Mouse (Mus musculus): ENCODE data around the gene Tomm6. TPM values are rescaled to one million over a fixed set of nuclear protein-coding genes. Genes with fewer than 3 reads are reported as not detected.

The Tomm6 gene
- polyA plus RNA-seq, 1 experiment from 2014 or later = 324 TPM

GRCm38 (mm10) chr17:47698156-47698555 is 10.0 kb upstream of the Tomm6 start:
- TF ChIP-seq CTCF (IDR thresholded peaks at IDR 0.05) (no peak), EP300 (IDR thresholded peaks at IDR 0.05) (no peak)
- H3K36me3 ChIP-seq (ENCODE audit: insufficient read depth, low read length) = no peaks in the 10 kb centered on the region; the same call in 1 of the 2 replicates
- H3K27ac ChIP-seq (ENCODE audit: low read length) = no peak overlapping the region
- H3K4me1 ChIP-seq (ENCODE audit: insufficient read depth, low read depth, low read length) = no peaks in the 10 kb centered on the region
- 91% methylated on average over 10 of the region's 10 CpGs for WGBS
- no peaks in the 10 kb centered on the region for H3K9me3 ChIP-seq (ENCODE audit: low read length)
- H3K9ac ChIP-seq (replicated peaks; ENCODE audit: low read depth) = no peak overlapping the region
- ATAC-seq (no peak), DNase-seq (ENCODE audit: low spot score) (no peak)
- no peak overlapping the region for H3K4me2 ChIP-seq (replicated peaks; ENCODE audit: low read depth, low read length)
- no peak overlapping the region for H3K4me3 ChIP-seq (ENCODE audit: low read depth, low read length)
- no peaks in the 10 kb centered on the region for H3K27me3 ChIP-seq (replicated peaks; ENCODE audit: insufficient read depth, low read length)

DNA sequence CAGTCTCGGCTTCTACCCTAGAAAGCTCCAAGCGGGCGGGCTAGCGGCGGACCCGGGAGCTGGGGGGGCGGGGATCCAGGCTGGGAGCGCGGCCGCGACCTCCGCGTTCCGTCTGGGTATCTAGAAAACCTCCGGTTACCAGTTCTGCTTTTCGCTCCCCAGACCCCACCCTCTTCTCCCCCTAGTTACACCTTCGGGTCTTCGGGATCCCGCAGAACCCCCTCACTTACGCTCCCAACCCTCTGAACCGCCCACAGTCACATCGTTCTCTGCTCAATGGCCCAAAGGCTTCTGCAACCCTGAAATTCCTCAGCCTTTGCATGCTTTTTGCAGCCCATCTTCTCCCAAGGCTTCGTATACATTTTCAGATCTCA is 7.1 kb upstream of the Tomm6 start:
- no peaks in the 10 kb centered on the region for H3K9me3 ChIP-seq (ENCODE audit: low read length)
- no peaks in the 10 kb centered on the region for H3K27me3 ChIP-seq (replicated peaks; ENCODE audit: insufficient read depth, low read length)
- H3K4me2 ChIP-seq (replicated peaks; ENCODE audit: low read depth, low read length) = peak overlapping the region; percentile 93
- 0 out of 2 replicates have a peak overlapping the region, but pooled peaks have one; percentile 20 for H3K27ac ChIP-seq (ENCODE audit: low read length)
- WGBS = 0% methylated on average over 15 of the region's 23 CpGs
- H3K4me1 ChIP-seq (ENCODE audit: insufficient read depth, low read depth, low read length) = no peaks in the 10 kb centered on the region
- H3K36me3 ChIP-seq (ENCODE audit: insufficient read depth, low read length) = no peaks in the 10 kb centered on the region
- H3K4me3 ChIP-seq (ENCODE audit: low read depth, low read length) = peak overlapping the region; percentile 81
- peak overlapping the region; percentile 62 for H3K9ac ChIP-seq (replicated peaks; ENCODE audit: low read depth)
- TF ChIP-seq EP300 (IDR thresholded peaks at IDR 0.05) = no peak
- DNase-seq (ENCODE audit: low spot score) (no peak), ATAC-seq (no peak)

- Histone ChIP-seq H3K9me3 (ENCODE audit: low read length) (no peaks in the 10 kb centered on the region), H3K4me2 (replicated peaks; ENCODE audit: low read depth, low read length) (peak within 1 kb of the TSS; percentile 93), H3K27me3 (replicated peaks; ENCODE audit: insufficient read depth, low read length) (no peaks in the 10 kb centered on the region), H3K9ac (replicated peaks; ENCODE audit: low read depth) (peak within 1 kb of the TSS; percentile 62), H3K4me1 (ENCODE audit: insufficient read depth, low read depth, low read length) (no peaks in the 10 kb centered on the region), H3K36me3 (ENCODE audit: insufficient read depth, low read length) (no peaks in the 10 kb centered on the region), H3K27ac (ENCODE audit: low read length) (peak within 1 kb of the TSS; percentile 62; the same call in 1 of the 2 replicates), H3K4me3 (ENCODE audit: low read depth, low read length) (peak within 1 kb of the TSS; percentile 81)
- DNase-seq (ENCODE audit: low spot score) = peak; percentile 98
- WGBS = 1% methylated on average over 43 of the region's 82 CpGs
- peak; percentile 95 for ATAC-seq
- TF ChIP-seq CTCF (IDR thresholded peaks at IDR 0.05) (peak; percentile 87), EP300 (IDR thresholded peaks at IDR 0.05) (no peak)
Observed at GRCm38 (mm10) chr17:47694503-47695336, 6.5 kb upstream of the Tomm6 start, which contains the start of gene Prickle4. Gene Prickle4 (minus strand): TSS chr17:47694736.

DNA sequence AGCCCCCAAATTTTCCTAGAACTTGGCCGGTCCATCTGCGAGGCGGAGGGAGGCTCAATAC is 6.1 kb upstream of the Tomm6 start, which contains the start of gene Gm21981:
Gene Gm21981, minus strand, starts transcription at position 14 of the 61 bp plus-strand sequence.
- no peak for TF ChIP-seq EP300 (IDR thresholded peaks at IDR 0.05)
- no peak; the same call in 1 of the 2 replicates for TF ChIP-seq CTCF (IDR thresholded peaks at IDR 0.05)
- H3K27me3 ChIP-seq (replicated peaks; ENCODE audit: insufficient read depth, low read length) = no peaks in the 10 kb centered on the region
- peak within 1 kb of the TSS; percentile 62 for H3K9ac ChIP-seq (replicated peaks; ENCODE audit: low read depth)
- peak within 1 kb of the TSS; percentile 81 for H3K4me3 ChIP-seq (ENCODE audit: low read depth, low read length)
- ATAC-seq (no peak), DNase-seq (ENCODE audit: low spot score) (no peak)
- H3K9me3 ChIP-seq (ENCODE audit: low read length) = no peaks in the 10 kb centered on the region
- 0% methylated on average over 3 of the region's 3 CpGs for WGBS
- H3K36me3 ChIP-seq (ENCODE audit: insufficient read depth, low read length) = no peaks in the 10 kb centered on the region
- H3K27ac ChIP-seq (ENCODE audit: low read length) = peak within 1 kb of the TSS; percentile 62; the same call in 1 of the 2 replicates
- 0 out of 2 replicates have a peak, but pooled peaks cover under 1% of the 10 kb centered on the region for H3K4me1 ChIP-seq (ENCODE audit: insufficient read depth, low read depth, low read length)
- peak within 1 kb of the TSS; percentile 93 for H3K4me2 ChIP-seq (replicated peaks; ENCODE audit: low read depth, low read length)

DNA sequence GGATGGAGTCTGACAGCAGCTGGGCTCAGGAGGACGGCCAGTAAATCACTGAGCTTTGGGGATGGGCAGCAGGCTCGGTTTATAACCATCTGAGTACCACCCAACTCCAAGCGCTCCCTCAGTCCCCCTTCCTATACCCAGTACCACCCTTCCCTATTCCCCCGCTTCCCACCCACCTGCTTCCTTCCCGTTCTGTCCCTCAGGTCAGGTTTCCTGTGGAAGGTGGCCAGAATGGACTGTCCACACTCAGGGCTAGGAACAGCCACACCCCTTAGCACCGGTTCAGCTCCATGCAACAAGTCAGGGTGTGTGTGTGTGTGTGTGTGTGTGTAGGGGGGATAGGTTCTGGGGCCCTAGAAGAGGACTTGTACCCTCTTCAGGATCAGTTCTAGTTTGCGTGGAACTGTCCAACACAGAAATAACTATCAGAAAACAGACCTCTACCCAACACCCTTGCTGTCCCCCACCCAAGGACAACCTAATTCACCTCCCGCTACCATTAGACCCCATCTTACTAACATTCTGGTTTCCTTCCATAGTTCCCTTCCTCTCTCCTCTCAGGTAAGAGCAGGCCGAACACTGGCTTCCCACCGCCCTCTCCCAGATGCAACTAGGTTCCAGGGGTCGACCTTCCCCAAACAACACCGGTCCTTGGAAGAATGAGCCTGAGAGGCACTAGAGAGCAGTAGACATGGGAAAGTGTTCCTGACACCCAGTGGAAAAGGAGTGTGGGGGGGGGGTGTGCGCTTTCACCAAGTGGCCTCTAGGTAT is 5.7 kb upstream of the Tomm6 start:
- peak overlapping the region; percentile 81 for H3K4me3 ChIP-seq (ENCODE audit: low read depth, low read length)
- H3K27ac ChIP-seq (ENCODE audit: low read length) = no peak overlapping the region; the same call in 1 of the 2 replicates
- H3K9ac ChIP-seq (replicated peaks; ENCODE audit: low read depth) = peak overlapping the region; percentile 46; the same call in 1 of the 2 replicates
- H3K36me3 ChIP-seq (ENCODE audit: insufficient read depth, low read length) = no peaks in the 10 kb centered on the region
- no peak for TF ChIP-seq CTCF (IDR thresholded peaks at IDR 0.05)
- no peak for TF ChIP-seq EP300 (IDR thresholded peaks at IDR 0.05)
- peak overlapping the region; percentile 93 for H3K4me2 ChIP-seq (replicated peaks; ENCODE audit: low read depth, low read length)
- DNase-seq (ENCODE audit: low spot score) (no peak), ATAC-seq (no peak)
- no peaks in the 10 kb centered on the region for H3K27me3 ChIP-seq (replicated peaks; ENCODE audit: insufficient read depth, low read length)
- H3K4me1 ChIP-seq (ENCODE audit: insufficient read depth, low read depth, low read length) = 0 out of 2 replicates have a peak, but pooled peaks cover 3% of the 10 kb centered on the region
- no peaks in the 10 kb centered on the region for H3K9me3 ChIP-seq (ENCODE audit: low read length)
- 35% methylated on average over 13 of the region's 13 CpGs for WGBS

DNA sequence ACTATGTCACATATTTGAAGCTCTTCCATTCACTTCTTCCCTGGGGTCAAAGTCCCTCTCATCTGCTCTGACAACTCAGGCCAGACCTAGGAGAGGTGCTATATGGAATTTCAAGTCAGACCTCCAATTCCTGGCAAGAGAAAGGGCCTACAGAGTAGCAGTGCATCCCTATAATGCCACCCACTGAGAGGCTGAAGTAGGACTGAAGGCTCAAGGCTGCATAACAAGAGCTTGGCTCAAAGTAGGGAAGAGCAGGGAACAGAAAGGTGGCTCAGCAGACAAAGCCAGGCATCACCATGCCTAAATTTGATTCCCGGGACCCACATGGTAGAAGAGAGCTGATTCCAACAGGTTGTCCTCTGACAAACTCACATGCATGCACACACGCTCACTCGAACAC is 3.5 kb upstream of the Tomm6 start:
- Histone ChIP-seq H3K36me3 (ENCODE audit: insufficient read depth, low read length) (no peaks in the 10 kb centered on the region), H3K9me3 (ENCODE audit: low read length) (no peaks in the 10 kb centered on the region), H3K4me1 (ENCODE audit: insufficient read depth, low read depth, low read length) (peaks cover 8% of the 10 kb centered on the region; the same call in 1 of the 2 replicates), H3K4me2 (replicated peaks; ENCODE audit: low read depth, low read length) (no peak overlapping the region), H3K4me3 (ENCODE audit: low read depth, low read length) (no peak overlapping the region), H3K27ac (ENCODE audit: low read length) (no peak overlapping the region), H3K9ac (replicated peaks; ENCODE audit: low read depth) (no peak overlapping the region), H3K27me3 (replicated peaks; ENCODE audit: insufficient read depth, low read length) (no peaks in the 10 kb centered on the region)
- ATAC-seq (no peak), DNase-seq (ENCODE audit: low spot score) (no peak)
- WGBS = 95% methylated on average over 3 of the region's 3 CpGs
- TF ChIP-seq CTCF (IDR thresholded peaks at IDR 0.05) (no peak), EP300 (IDR thresholded peaks at IDR 0.05) (no peak)
